Mouse (Mus musculus) cerebellum, postnatal 4 days (tissue): ENCODE measurements at regions not wholly inside any gene's neighbourhood (a gene's known extent, or its start where the extent isn't known, plus 50 kb on each side); places are given as distances from the start of the nearest gene placed in this dataset.
"Not testable (repeated sequence)": the region's sequence is repeated elsewhere in the genome, so short reads cannot be mapped to it uniquely, and the experiment has no call there.

Experiments
- DNase-seq, 2 experiments: peaks; one replicate each; pipeline ENCODE4 v3.0.0; 2022; ENCODE audit warnings: low spot score in 2 of 2, mixed read lengths in 1 of 2

DNA sequence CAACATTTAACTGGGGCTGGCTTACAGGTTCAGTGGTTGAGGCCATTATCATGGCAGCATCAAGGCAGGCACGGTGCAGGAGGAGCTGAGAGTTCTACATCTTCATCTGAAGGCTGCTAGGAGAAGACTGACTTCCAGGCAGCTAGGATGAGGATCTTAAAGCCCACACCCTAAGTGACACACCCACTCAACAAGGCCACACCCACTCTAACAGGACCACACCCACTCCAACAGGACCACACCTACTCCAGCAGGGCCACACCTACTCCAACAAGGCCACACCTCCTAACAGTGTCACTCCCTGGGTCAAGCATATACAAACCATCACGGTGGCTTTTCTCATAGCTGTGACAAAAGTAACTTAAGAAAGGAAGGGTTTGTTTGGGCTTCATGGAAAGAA lies 68.0 kb upstream of the Med13l start:
- not testable (repeated sequence) for DNase-seq

DNA sequence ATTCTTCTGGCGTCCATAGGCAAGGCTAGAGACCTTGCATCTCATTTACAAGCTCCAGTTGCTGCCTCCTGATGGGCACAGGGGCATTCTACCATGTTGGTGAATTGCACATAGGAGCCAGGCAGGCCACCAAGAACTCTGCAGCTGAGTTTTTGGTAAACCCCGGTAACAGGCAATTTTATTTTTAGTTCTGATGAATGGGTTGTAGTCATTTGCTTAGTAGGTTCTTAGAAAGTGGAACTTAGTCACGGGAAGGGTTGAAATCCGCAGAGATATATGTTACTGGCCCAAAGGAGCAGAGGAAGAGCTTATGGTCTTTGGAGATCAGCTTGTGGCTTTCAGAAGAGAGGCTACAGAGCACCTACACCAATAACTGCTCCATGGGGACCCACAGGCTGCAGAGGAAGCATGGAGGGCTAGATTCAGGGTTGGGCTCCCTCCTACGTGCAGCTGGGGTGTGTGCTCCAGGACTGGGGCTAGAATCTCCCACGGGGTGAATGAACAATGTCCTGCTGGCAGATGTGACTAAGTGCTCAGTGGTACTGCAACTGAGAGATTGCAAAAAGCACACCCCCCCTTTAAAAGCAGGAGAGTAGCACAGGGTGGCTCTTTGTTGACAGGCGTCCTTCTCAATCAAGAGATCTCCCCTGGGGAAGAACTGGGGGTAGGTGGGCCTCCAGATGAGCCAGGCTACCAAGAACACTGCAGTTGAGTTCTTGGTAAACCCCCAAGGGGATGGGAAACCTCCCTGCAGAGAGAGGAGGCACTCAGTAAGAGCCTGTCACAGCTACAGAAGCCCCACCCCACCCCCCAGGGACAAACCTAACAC lies 65.6 kb upstream of the Med13l start:
- DNase-seq, result no peak

DNA sequence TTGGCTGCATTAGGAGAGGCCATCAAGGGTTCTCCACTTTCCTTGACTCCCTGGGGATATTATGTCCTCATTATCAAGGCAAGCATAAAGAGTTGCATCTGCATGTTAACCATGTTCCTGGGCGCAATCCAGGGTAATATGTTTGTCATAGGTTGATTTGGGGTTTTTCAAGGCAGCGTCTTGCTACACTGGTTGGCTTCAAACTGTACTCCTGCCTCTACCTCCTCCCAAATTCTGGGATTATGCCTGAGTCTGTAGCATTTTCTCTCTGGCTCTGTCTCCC lies 65.1 kb upstream of the Med13l start:
- no peak for DNase-seq

DNA sequence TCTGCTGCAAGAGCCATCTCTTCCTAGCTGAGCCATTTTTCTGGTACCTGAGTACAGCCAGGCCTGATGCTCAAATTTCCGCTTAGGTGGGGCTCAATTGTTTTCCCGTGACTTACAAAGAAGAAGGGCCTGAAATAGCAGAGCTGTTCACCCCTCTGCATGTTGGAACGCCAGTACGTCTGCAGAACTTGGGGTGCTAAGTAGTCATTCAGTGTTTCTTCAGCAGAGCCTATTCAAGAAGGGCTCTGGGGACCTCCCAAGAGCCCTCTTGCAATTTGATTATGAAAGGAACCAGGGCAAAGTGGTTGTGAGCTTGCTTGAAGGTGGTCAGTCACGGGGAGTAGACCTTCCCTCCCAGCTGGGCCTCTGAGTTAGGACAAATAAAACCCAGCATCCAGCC lies 58.9 kb upstream of the Med13l start:
- DNase-seq, result no peak

DNA sequence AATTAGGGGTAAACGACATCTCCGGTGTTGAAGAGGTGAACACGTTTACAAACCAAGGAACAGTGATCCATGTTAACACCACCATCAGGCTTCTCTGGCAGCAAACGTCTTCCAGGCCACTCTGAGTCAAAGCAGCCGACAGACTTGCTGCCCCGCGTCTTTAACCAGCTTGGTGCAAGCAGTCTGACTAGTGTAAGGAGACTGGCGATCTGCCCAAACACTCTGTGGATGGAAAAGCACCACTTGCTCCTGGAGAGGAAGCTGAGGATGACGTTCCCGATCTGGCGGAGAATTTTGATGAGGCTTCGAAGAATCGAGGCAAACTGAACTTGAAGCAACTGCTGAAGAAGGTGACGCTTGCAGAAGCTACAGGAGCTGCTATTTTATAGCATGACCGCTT lies 57.5 kb upstream of the Med13l start:
- no peak for DNase-seq

DNA sequence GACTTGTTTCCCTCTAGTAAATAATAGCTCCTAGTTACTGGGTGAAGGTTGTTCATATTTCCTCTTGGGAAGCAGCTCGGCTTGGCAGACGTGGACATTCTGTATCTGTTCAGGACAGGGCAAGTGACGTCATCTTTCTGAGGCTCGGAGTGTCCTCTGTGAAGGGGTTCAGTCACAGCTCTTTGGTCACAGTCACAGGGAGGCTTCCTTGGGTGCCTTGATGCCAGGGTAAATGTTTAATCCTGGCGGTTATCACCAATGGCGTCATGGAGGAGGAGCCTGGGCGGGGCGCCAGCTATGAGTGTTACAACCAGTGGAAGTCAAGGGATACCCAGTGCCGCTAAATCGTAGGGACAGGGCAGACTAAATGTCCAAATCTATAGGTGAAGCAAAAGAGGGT lies 56.3 kb upstream of the Med13l start:
- no peak for DNase-seq

GRCm38 (mm10) chr5:118504926-118505325 lies 55.6 kb upstream of the Med13l start:
- no peak for DNase-seq

- DNase-seq, result no peak
Observed at GRCm38 (mm10) chr5:118509871-118510270, 50.6 kb upstream of the Med13l start.
